Mouse (Mus musculus) lung, postnatal 36 days (tissue): ENCODE data around the gene Serinc4.
"Not testable (repeated sequence)": the region's sequence is repeated elsewhere in the genome, so short reads cannot be mapped to it uniquely, and the experiment has no call there.

Experiments used
- DNase-seq: peaks from one replicate; pipeline ENCODE4 v3.0.0; 2022; ENCODE audit warnings: mixed read lengths

Serinc4 gene

GRCm38 (mm10) chr2:121456692-121457642 is at the start of gene Serinc4:
Gene Serinc4 (minus strand): TSS chr2:121456781.
- DNase-seq = peak; percentile 93

GRCm38 (mm10) chr2:121501550-121501949 is 45.0 kb upstream of the Serinc4 start:
- DNase-seq = not testable (repeated sequence)

DNA sequence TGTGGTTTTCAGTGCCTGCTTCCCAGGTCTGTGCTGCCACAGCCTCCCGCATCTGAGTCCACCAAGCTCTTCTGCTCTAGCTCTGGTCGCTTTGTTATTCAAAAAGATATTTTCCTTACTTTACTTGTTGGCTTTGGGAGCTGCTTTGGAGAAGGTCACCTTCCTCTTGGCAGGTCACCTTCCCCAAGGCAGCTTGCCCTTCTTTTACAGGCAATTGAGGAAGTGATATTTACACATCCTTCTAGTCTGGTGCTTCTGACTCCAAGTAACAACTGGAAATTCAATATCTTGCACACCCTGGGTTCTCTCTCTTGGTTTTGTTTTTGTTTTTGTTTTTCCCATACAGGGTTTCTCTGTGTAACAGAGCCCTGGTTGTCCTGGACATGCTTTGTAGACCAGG is 27.8 kb upstream of the Serinc4 start:
- not testable (repeated sequence) for DNase-seq

- no peak for DNase-seq
Measured at GRCm38 (mm10) chr2:121483576-121483975, 27.0 kb upstream of the Serinc4 start.

GRCm38 (mm10) chr2:121480916-121481315 is 24.3 kb upstream of the Serinc4 start:
- not testable (repeated sequence) for DNase-seq

GRCm38 (mm10) chr2:121480498-121480897 is 23.9 kb upstream of the Serinc4 start:
- peak; percentile 44 for DNase-seq

DNA sequence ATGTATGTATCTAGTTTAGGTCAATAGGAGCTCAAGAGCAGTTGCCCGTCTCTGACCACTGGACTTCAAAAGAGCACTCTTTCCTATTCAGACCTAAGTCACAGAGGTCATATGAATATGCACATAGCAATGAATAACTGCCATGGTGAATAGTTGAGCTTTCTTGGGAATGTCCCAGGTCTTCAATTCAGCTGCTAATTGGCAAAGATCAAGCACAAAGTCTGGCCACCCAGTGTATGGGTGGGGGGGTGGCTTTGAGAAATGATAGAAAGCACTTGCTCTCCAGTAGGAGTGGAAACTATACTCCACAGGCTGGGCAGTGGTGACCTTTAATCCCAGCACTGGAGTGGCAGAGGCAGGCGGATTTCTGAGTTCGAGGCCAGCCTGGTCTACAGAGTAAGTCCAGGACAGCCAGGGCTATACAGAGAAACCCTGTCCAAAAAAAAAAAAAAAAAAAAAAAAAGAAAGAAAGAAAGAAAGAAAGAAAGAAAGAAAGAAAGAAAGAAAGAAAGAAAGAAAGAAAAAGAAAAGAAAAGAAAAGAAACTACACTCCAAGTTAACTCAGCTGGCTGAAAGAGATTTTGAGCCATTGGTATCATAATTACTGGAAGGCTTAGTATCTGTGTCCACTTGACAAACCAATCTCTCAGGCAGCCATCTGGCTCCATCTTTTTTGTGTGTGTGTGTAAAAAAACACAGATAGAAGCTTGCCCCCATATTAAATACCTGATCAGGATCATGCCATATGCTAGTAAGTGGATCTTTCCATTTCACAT is 21.1 kb upstream of the Serinc4 start:
- no peak for DNase-seq

DNA sequence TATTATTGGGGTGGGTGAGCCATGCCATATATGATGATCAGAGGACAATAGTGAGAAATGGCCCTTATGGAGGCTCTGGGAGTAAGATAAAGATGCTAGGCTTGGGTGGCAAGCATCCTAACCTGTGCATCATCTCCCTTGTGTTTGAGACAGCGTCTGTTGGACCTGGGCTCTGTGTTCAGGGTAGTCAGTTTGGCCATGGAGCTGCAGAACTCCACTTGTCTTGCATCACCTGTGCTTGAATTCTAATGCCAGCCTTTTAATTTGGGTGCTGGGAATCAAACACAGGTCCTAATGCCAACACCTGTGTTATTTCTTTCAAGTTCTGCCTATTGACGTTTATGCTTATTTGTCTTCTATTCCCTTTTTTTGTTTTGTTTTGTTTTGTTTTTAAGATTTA is 18.7 kb upstream of the Serinc4 start:
- DNase-seq = not testable (repeated sequence)

DNA sequence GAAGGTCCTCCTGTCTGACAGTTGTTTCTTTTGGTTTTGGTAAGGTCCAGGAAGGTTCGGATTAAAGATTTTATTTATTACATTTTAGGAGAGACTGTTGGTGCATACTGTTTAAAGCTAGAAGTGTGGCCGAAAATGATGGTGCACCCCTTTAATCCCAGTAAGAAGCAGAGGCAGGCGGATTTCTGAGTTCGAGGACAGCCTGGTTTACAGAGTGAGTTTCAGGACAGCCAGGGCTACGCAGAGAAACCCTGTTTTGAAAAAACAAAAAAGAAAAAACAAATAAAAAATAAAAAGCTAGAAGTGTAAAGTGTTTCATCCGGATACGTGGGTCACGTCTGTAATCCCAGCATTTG is 17.6 kb upstream of the Serinc4 start:
- DNase-seq = no peak

DNA sequence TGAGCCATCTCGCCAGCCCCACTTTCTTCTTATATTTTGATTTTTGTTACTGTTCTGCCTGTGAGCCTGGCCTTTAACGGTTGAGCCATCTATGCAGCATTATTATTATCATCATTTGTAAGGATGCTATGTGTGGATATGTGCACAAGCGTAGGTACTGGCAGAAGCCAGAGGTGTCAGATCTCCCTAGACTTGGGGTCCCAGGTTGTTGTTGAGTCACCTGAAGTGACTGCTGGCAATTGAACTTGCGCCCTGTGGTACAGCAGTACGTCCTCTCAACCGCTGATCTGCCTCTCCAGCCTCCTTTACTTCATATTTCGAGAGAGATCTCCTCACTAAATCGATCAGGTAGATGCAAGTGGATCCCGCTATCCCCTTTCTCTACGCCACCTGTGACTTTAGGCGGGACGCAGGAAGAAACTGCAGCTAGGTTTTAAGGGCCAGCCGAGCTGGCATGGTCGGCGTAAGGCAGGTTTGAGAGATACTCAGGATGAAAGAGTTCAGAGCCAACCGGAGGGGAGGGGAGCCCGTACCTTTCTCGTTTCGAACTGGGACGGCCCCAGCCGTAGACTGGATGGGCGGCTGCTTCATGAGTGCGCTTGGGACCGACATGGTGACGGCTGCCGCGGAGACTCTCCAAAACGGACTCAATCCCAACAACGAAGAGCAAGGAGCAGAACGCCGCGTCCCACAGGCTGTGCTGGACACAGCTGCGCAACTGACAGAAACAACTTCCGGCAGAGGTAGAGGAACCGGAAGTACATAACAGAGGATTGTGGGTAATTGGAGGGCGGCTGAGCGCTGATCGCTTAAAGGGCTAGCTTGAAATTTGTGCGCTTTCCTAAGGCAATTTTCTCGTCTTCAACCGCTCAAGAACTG is 17.0 kb upstream of the Serinc4 start, which contains the start of gene Mfap1b:
Gene Mfap1b, minus strand, starts transcription at position 767 of the 879 bp plus-strand sequence.
- DNase-seq = peak; percentile 93

DNA sequence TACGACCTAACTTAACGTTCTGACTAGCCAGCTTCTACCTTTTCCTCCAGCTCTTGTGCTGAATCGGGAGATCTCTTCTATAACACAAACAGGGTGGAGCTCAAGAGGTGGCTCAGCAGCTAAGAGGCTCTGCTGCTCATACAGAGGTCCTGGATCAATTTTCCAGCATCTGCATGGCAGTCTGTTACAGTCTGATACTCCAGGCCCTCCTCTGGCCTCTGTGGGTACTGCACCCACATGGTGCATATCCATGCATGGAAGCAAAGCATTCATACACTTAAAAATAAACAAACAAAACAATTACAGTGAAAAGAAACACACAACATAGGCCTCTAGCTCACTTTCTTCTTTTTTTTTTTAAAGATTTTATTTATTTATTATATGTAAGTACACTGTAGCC is 16.2 kb upstream of the Serinc4 start:
- not testable (repeated sequence) for DNase-seq

DNA sequence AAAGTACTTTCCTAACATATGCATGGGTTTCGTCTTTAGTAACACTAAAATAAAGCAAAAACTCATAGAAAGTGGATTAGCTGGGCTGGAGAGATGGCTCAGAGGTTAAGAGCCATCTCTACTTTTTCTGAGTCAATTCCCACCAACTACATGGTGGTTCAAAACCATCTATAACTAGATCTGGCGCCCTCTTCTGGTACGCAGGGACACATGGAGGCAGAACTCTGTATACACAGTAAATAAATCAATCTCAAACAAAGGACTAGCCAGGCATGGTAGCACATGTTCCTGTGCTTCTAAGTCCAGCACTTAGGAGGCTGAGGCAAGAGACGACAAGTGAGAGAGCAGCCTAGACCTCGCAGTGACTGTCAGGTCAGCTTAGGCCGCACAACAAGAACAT is 12.4 kb upstream of the Serinc4 start:
- not testable (repeated sequence) for DNase-seq

GRCm38 (mm10) chr2:121460071-121460470 is 3.5 kb upstream of the Serinc4 start:
- DNase-seq = no peak

- DNase-seq = no peak
Measured at GRCm38 (mm10) chr2:121455534-121455933, 1.0 kb downstream of the Serinc4 start.

GRCm38 (mm10) chr2:121453917-121454316 is 2.7 kb downstream of the Serinc4 start:
- DNase-seq = no peak

DNA sequence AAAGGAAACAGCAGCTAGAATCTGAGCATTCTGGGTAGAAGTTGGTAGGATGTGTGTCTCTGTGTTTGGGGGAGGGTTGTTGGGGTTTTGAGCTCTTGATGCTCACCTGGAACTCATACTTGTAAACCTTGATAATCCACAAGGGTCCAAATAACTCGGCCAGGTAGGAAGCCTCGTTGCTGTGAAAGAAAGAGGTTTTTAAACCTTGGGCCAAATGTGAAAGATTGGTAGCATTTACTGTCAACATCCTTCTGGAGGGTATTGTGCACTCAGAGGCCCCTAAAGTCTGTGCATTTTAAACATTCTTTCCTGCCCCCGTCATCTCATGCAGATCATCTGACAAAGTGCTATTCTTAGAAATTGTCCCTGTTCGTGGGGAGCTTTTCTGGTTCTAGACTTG is 3.6 kb downstream of the Serinc4 start, which contains the start of gene Hypk:
Gene Hypk, plus strand, starts transcription at position 301 of the 400 bp plus-strand sequence.
- DNase-seq = no peak

DNA sequence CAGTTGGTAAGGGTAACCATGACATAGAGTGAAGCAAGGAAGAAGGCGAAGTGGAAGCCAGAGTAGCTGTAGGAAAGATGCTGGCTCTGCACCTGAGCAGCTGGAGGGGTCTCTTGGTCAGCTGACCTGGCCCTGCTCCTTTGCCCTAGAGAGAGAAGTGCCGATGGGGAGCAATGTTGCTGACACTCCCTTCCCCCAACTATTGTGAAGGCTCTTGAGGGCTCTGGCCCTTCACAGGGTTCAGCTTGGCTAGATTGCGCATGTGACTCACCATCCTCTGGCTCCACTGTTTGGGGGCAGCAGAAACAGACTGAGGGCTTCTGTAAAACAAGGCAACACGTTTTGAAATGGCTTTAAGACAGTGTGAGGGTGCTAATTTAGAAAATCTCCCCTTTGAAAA is 4.2 kb downstream of the Serinc4 start:
- DNase-seq = no peak

DNA sequence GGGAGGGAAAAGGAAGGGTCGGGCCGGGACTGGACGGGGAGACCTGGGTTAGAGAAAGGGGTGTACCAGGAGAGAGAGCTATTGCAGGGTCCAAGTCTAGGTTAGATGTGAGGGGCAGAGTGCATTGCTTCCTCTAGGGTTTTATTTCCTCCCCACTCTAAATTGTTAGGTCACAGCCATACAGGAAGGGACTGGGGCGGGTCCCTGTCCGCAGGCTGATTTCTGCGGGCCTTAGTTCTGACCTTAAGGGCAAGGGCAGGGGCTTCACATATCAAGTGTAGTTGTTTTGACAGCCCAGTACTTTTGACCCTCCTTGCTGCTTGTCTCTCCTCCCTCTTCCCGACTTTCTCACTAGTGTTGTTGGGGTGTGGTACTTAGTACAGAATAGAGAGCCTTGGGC is 6.5 kb downstream of the Serinc4 start:
- peak; percentile 45 for DNase-seq

- peak; percentile 16 for DNase-seq
Measured at GRCm38 (mm10) chr2:121449545-121450011, 7.0 kb downstream of the Serinc4 start.

- peak; percentile 100 for DNase-seq
Measured at GRCm38 (mm10) chr2:121448739-121449535, 7.6 kb downstream of the Serinc4 start, which contains the start of gene Serf2. Gene Serf2 (plus strand): TSS chr2:121449195.

GRCm38 (mm10) chr2:121448136-121448535 is 8.4 kb downstream of the Serinc4 start:
- DNase-seq = peak; percentile 81
